In the genomic region with DNA sequence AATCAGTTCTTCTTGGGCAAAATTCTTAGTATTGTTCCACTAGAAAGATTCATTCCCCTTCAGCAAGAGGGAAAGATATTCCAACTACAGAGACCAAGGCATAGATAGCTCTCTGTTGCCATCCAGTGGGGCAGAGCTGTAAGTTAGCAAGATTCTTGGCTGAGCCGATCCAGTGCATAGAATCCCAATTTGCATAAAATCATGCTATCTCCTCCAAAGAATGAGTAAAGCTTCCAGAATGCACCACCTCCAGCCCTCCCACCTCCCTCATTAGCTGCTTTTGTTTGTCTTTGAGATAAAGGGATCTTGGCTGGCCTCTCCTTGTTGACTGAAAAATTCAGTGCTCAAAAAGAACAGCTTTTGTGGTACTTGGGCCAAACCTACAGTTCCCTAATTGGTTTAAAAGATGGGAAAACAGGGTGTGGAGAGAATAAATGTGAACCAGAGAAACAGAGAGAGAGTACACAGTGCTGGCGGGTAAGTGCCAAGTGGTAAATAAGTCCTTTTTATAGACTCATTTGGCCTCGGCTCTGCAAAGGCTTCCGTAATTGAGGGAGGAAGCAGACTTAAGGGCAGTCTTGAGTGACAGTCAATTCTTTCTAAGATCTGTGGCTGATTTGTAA, we compare ENCODE assay signal across 8 mouse cellular contexts.
A peak's percentile ranks its signal among the peaks of the same experiment; 100 is the strongest.
DNase-seq lines count a peak whose midpoint lies in the region; ATAC-seq lines count a peak whose summit lies in the region.

No protein-coding gene starts in this region.

- no peak overlapping the region for H3K4me3 ChIP-seq in embryonic facial prominence, embryonic 14.5 days (ENCODE audit: low read depth, low read length)

- WGBS in embryonic facial prominence, embryonic 14.5 days = 18% methylated on average over 4 of the region's 4 CpGs

- peak; percentile 14 for DNase-seq in ES-CJ7 (ENCODE audit: low read depth, low spot score)
- peak; percentile 65 for DNase-seq in adrenal gland, postnatal 10 days
- peak; percentile 83 for DNase-seq in embryonic facial prominence, embryonic 14.5 days (ENCODE audit: low spot score)
- DNase-seq in heart, postnatal 25 days (ENCODE audit: low spot score) = peak; percentile 58
- DNase-seq in layer of hippocampus, postnatal 10 days (ENCODE audit: low spot score in 2 of 2) = peak; percentile 54 to 75
- peak; percentile 71 for DNase-seq in mesoderm, embryonic 11.5 days (ENCODE audit: low read depth, low spot score)
- DNase-seq in testis, postnatal 14 days (ENCODE audit: low spot score) = peak; percentile 43
- no peak for DNase-seq in yolk sac, embryonic 10.5 days (ENCODE audit: low spot score)

- H3K27ac ChIP-seq in embryonic facial prominence, embryonic 14.5 days (replicated peaks; ENCODE audit: low read depth, low read length) = no peak overlapping the region

- ATAC-seq in embryonic facial prominence, embryonic 14.5 days (ENCODE audit: low read depth) = peak; percentile 72

- H3K9ac ChIP-seq in embryonic facial prominence, embryonic 14.5 days (ENCODE audit: low read depth, low read length) = no peak overlapping the region

- peaks cover 5% of the 10 kb centered on the region; the same call in 1 of the 2 replicates for H3K27me3 ChIP-seq in embryonic facial prominence, embryonic 14.5 days (replicated peaks; ENCODE audit: control insufficient read depth, insufficient read depth, low read length)

- H3K4me2 ChIP-seq in embryonic facial prominence, embryonic 14.5 days (ENCODE audit: low read depth, low read length) = no peak overlapping the region

- no peaks in the 10 kb centered on the region for H3K36me3 ChIP-seq in embryonic facial prominence, embryonic 14.5 days (ENCODE audit: control insufficient read depth, insufficient read depth, low read length)

- no peaks in the 10 kb centered on the region for H3K9me3 ChIP-seq in embryonic facial prominence, embryonic 14.5 days (ENCODE audit: control insufficient read depth, low read length)

- intact Hi-C loops in heart, postnatal 25 days (cut with DNase I) = loop anchor here (1.0 to 10.0 kb wide), 3 partner anchors 254 to 576 kb away; no protein-coding TSS in a partner anchor

- H3K4me1 ChIP-seq in embryonic facial prominence, embryonic 14.5 days (ENCODE audit: control insufficient read depth, insufficient read depth, low read length) = peaks cover 3% of the 10 kb centered on the region; the same call in 1 of the 2 replicates
